Mouse (Mus musculus) spleen, adult 12 weeks (tissue): ENCODE data around the gene Tsnax.

Experiments used
- DNase-seq: peaks from one replicate; pipeline ENCODE4 v3.0.0; 2022; ENCODE audit warnings: low spot score

Gene Tsnax

GRCm38 (mm10) chr8:125012695-125013627 lies at the start of gene Tsnax:
Gene Tsnax (plus strand): TSS chr8:125012997.
- peak; percentile 63 for DNase-seq

GRCm38 (mm10) chr8:124963246-124963645 lies 49.6 kb upstream of the Tsnax start:
- DNase-seq, result no peak

GRCm38 (mm10) chr8:124964966-124965365 lies 47.8 kb upstream of the Tsnax start:
- DNase-seq, result no peak

GRCm38 (mm10) chr8:124970312-124970933 lies 42.4 kb upstream of the Tsnax start:
- DNase-seq, result no peak

DNA sequence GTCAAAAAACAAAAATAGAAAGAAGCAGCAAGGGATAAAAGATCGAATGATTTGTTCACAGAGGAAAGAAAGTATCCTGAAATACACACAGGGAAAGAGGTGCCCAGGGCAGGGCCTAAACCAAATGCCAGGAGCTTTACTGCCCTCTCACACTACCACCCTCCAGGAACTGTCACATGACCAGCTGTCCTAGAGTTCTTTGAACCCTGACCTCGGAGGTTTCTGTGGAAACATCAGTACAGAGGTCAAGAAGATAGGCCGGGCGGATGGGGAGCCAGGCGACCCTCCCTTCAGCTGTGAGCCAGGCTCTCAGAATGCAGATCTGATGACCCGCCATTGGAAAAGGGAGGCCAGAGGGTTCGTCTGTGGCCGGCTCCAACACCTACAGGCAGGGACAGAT lies 39.6 kb upstream of the Tsnax start:
- DNase-seq, result no peak

GRCm38 (mm10) chr8:124974254-124974653 lies 38.5 kb upstream of the Tsnax start:
- DNase-seq, result no peak

DNA sequence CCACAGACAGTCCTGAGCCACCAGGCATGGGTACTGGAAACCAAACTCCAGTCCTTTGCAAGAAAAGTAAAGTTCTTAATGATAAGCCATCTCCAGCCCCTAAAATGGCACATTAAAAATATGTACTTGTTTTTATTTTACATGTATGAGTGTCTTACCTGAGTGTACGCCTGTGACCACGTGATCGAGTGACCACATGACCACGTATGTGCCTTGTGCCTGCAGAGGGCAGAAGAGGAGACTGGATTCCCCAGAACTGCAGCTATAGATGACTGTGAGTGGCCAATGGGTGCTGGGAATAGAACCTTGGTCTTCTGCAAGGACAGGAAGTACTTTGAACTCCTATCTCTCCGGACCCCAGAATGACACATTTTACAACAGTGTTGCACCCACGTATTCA lies 36.6 kb upstream of the Tsnax start:
- no peak for DNase-seq

- DNase-seq, result no peak
Observed at GRCm38 (mm10) chr8:124978026-124978425, 34.8 kb upstream of the Tsnax start.

- no peak for DNase-seq
Observed at GRCm38 (mm10) chr8:124980036-124980435, 32.8 kb upstream of the Tsnax start.

DNA sequence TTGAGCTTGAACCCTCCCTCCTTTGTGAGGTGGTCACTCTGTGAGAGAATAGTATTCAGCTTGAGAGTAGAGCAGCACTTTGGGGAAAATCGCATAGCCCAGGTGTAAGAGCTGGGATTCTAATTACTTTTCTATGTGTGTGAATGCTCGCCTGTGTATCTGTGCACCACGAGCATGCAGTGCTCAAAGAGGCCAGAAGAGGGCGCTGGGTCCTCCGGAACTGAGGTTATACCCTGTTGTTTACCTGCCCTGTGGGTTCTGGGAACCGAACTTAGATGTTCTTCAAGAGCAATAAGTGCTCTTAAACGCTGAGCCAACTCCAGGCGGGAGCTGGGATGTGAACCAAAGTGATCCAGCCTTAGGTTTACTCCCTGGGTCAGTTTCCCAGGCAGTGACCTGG lies 32.0 kb upstream of the Tsnax start:
- no peak for DNase-seq

- DNase-seq, result no peak
Observed at GRCm38 (mm10) chr8:124990923-124991667, 21.7 kb upstream of the Tsnax start.

DNA sequence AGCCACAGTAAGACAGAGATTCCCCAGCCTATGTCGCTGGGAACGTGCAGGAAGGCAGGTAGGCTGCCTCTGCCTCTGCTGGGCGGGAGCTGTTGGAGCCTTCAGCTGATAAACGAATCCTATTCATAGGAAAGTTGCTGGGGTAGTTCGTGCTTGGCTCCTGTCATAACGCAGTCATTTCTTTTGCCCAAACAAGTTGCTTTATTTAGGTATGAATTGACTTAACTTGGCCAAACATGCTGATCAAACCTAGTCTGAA lies 21.2 kb upstream of the Tsnax start:
- DNase-seq, result no peak

- no peak for DNase-seq
Observed at GRCm38 (mm10) chr8:124995776-124996175, 17.0 kb upstream of the Tsnax start.

DNA sequence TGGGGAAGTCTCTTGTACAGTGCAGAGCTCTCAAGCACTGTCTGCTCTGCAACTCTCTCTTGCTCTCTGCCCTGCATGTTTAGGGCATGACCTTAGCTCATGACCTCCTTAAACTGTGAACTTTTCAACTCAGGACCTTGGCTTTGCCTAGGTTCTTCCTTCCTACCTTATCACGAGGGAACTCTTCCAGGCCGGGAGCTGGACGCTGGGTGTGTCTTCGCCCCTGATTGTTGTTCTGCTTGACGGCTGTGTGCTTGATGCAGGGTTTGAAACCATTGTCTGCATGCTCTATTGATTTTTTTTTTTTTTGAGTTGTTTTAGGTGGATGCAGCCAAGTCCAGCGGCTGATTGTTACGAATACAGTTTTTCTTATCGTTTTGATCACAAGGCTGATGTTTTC lies 11.3 kb downstream of the Tsnax start:
- DNase-seq, result no peak

- no peak for DNase-seq
Observed at GRCm38 (mm10) chr8:125027211-125027610, 14.4 kb downstream of the Tsnax start.

DNA sequence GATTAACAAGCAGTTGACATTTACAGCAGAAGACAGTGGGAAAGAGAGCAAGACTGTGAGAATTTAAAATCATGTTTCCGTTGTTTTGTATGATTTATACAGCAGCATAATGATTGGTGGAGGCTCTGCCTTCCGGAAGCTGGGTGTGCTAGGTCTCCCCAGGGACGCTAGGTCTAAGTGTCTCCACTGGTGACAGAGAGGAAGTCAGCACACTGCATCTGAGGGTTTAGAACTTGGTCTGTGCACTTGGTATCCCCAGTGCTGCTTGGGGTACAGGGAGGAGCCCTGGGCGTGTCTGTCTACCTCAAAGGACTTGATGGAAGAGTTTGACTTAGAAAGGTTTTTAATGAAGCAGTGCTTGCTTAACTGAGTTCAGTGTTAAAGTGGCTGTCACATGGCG lies 16.0 kb downstream of the Tsnax start:
- DNase-seq, result no peak

GRCm38 (mm10) chr8:125031276-125031675 lies 18.5 kb downstream of the Tsnax start:
- DNase-seq, result no peak

- DNase-seq, result peak; percentile 34
Observed at GRCm38 (mm10) chr8:125034669-125035068, 21.9 kb downstream of the Tsnax start.

DNA sequence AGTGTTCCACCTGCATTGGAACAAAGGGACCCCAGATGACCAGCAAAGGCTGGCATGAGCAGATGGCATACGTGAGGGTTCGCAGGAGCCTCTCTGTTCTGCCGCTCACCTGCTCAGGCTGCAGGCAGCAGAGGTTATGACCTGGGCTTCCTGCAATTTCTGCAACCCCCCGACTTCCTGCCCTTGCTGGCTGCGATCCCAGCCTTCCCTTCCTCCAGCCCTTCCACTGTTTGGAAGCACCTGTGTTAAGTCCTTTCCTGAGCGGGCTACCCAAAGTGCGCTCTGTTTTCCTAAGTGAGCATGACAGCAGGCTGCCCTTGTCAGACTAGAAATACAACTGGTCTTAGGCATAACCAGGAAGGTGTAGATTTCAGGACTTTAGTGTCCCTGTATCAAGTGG lies 24.3 kb downstream of the Tsnax start:
- DNase-seq, result no peak

DNA sequence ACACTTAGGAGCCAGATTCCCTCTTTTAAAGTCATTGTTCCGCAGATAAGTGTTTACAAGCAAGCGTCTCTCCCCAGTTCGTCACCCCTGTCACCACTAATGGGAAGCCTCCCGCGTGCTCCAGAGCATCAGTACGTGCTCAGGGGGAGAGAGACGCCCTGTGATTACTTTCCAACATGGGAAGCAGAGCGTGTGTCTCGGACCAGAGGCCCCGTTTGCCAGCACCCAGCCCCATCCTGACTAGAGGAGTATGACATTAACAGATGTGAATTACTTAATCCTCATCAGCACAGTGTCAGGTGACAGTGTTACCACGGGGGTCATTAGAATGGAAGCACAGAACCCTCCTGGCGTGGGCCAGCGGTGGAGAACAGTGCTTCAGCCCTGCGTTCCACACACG lies 25.9 kb downstream of the Tsnax start:
- no peak for DNase-seq

- no peak for DNase-seq
Observed at GRCm38 (mm10) chr8:125040587-125041375, 28.0 kb downstream of the Tsnax start.

DNA sequence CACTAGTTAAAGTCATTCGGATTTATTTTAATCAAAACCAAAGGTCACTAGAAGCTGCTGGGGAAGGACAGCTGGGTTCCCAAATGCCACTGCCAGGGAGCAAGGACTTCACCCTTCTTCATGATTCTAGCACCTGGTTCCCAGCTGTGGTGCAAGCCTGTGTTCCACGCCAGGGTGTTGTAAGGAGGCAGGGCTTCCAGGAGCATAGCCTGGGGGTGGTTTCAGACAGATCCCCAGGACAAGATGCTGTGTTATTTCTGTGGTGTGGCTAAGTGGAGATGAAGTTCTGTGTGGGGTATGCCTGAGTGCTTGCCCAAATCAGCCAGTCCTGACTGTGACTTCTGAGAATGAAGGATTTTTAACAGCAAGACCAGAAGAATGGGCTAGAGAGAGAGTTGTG lies 28.7 kb downstream of the Tsnax start:
- DNase-seq, result no peak
